Mouse (Mus musculus): ENCODE measurements at regions not wholly inside any gene's neighbourhood (a gene's known extent, or its start where the extent isn't known, plus 50 kb on each side); places are given as distances from the start of the nearest gene placed in this dataset.
A peak's percentile ranks its signal among the peaks of the same experiment; 100 is the strongest.

- Histone ChIP-seq H3ac (ENCODE audit: control insufficient read depth, insufficient read length) (no peak overlapping the region), H3K79me2 (ENCODE audit: control insufficient read depth, insufficient read depth) (no peaks in the 10 kb centered on the region), H3K4me2 (ENCODE audit: low read depth) (no peak overlapping the region), H3K27me3 (ENCODE audit: control insufficient read depth, insufficient read depth, insufficient read length) (no peaks in the 10 kb centered on the region), H3K4me3 (no peak overlapping the region), H3K36me3 (ENCODE audit: control insufficient read depth, insufficient read depth) (no peaks in the 10 kb centered on the region)
- no peak for TF ChIP-seq MYOD1 (IDR thresholded peaks at IDR 0.05; ENCODE audit: control insufficient read depth in 1 of 3, insufficient read length in 2 of 3, low read depth in 2 of 3)
These were observed 427.2 kb downstream of the Hao1 start for GRCm38 (mm10) chr2:134126988-134127387.

GRCm38 (mm10) chr2:134107286-134107685 lies 446.9 kb downstream of the Hao1 start:
- no peak for TF ChIP-seq E2F4 (IDR thresholded peaks at IDR 0.05; ENCODE audit: insufficient read depth)
- TF ChIP-seq CEBPB (IDR thresholded peaks at IDR 0.05; ENCODE audit: insufficient read depth, poor library complexity, severe bottlenecking): no peak
- no peak for TF ChIP-seq POLR2AphosphoS2 (IDR thresholded peaks at IDR 0.05; ENCODE audit: insufficient read length, low read depth)
- no peak for TF ChIP-seq SRF (IDR thresholded peaks at IDR 0.05; ENCODE audit: control insufficient read depth, insufficient read length, low read depth)
- TF ChIP-seq MAX (IDR thresholded peaks at IDR 0.05; ENCODE audit: low read depth): no peak
- no peak for TF ChIP-seq TCF3 (IDR thresholded peaks at IDR 0.05; ENCODE audit: insufficient read length, low read depth)
- no peak for TF ChIP-seq MYOD1 (IDR thresholded peaks at IDR 0.05; ENCODE audit: control insufficient read depth in 1 of 3, insufficient read length in 2 of 3, low read depth in 2 of 3)
- Histone ChIP-seq H3ac (ENCODE audit: control insufficient read depth, insufficient read length) (no peak overlapping the region), H3K4me2 (ENCODE audit: low read depth) (no peak overlapping the region), H3K27me3 (ENCODE audit: control insufficient read depth, insufficient read depth, insufficient read length) (no peaks in the 10 kb centered on the region), H3K4me3 (no peak overlapping the region), H3K36me3 (ENCODE audit: control insufficient read depth, insufficient read depth) (no peaks in the 10 kb centered on the region), H3K79me2 (ENCODE audit: control insufficient read depth, insufficient read depth) (no peaks in the 10 kb centered on the region)

- Histone ChIP-seq H3ac (ENCODE audit: control insufficient read depth, insufficient read length) (no peak overlapping the region), H3K36me3 (ENCODE audit: control insufficient read depth, insufficient read depth) (no peaks in the 10 kb centered on the region), H3K4me2 (ENCODE audit: low read depth) (no peak overlapping the region), H3K4me3 (no peak overlapping the region), H3K79me2 (ENCODE audit: control insufficient read depth, insufficient read depth) (no peaks in the 10 kb centered on the region), H3K27me3 (ENCODE audit: control insufficient read depth, insufficient read depth, insufficient read length) (no peaks in the 10 kb centered on the region)
- TF ChIP-seq MYOD1 (IDR thresholded peaks at IDR 0.05; ENCODE audit: control insufficient read depth in 1 of 3, insufficient read length in 2 of 3, low read depth in 2 of 3) (no peak), MYOG (IDR thresholded peaks at IDR 0.05; ENCODE audit: control insufficient read depth in 1 of 3, insufficient read depth in 1 of 3, insufficient read length in 2 of 3, low read depth in 2 of 3) (no peak), SRF (IDR thresholded peaks at IDR 0.05; ENCODE audit: control insufficient read depth, insufficient read length, low read depth) (no peak), REST (IDR thresholded peaks at IDR 0.05; ENCODE audit: insufficient read depth, insufficient read length) (no peak), TCF12 (IDR thresholded peaks at IDR 0.05; ENCODE audit: insufficient read depth, poor library complexity, severe bottlenecking) (no peak), POLR2A (IDR thresholded peaks at IDR 0.05; ENCODE audit: insufficient read length, low read depth) (no peak), CEBPB (IDR thresholded peaks at IDR 0.05; ENCODE audit: insufficient read depth, poor library complexity, severe bottlenecking) (no peak), USF1 (IDR thresholded peaks at IDR 0.05; ENCODE audit: low read depth) (no peak), E2F4 (IDR thresholded peaks at IDR 0.05; ENCODE audit: insufficient read depth) (no peak), TCF3 (IDR thresholded peaks at IDR 0.05; ENCODE audit: insufficient read length, low read depth) (no peak), MAX (IDR thresholded peaks at IDR 0.05; ENCODE audit: low read depth) (no peak), POLR2AphosphoS2 (IDR thresholded peaks at IDR 0.05; ENCODE audit: insufficient read length, low read depth) (no peak)
These were observed 465.8 kb downstream of the Hao1 start for GRCm38 (mm10) chr2:134088374-134088773.

- H3K27me3 ChIP-seq (ENCODE audit: control insufficient read depth, insufficient read depth, insufficient read length): no peaks in the 10 kb centered on the region
- H3ac ChIP-seq (ENCODE audit: control insufficient read depth, insufficient read length): no peak overlapping the region
- no peak overlapping the region for H3K4me2 ChIP-seq (ENCODE audit: low read depth)
- TF ChIP-seq SRF (IDR thresholded peaks at IDR 0.05; ENCODE audit: control insufficient read depth, insufficient read length, low read depth): no peak
- no peak for TF ChIP-seq REST (IDR thresholded peaks at IDR 0.05; ENCODE audit: insufficient read depth, insufficient read length)
- TF ChIP-seq MYOG (IDR thresholded peaks at IDR 0.05; ENCODE audit: control insufficient read depth in 1 of 3, insufficient read depth in 1 of 3, insufficient read length in 2 of 3, low read depth in 2 of 3): no peak
- TF ChIP-seq POLR2A (IDR thresholded peaks at IDR 0.05; ENCODE audit: insufficient read length, low read depth): no peak
- no peak for TF ChIP-seq TCF12 (IDR thresholded peaks at IDR 0.05; ENCODE audit: insufficient read depth, poor library complexity, severe bottlenecking)
- H3K4me3 ChIP-seq: no peak overlapping the region
- no peaks in the 10 kb centered on the region for H3K79me2 ChIP-seq (ENCODE audit: control insufficient read depth, insufficient read depth)
- H3K36me3 ChIP-seq (ENCODE audit: control insufficient read depth, insufficient read depth): no peaks in the 10 kb centered on the region
These were observed 474.0 kb downstream of the Hao1 start for GRCm38 (mm10) chr2:134080148-134080547.

GRCm38 (mm10) chr2:134077953-134078352 lies 476.2 kb downstream of the Hao1 start:
- Histone ChIP-seq H3K36me3 (ENCODE audit: control insufficient read depth, insufficient read depth) (no peaks in the 10 kb centered on the region), H3ac (ENCODE audit: control insufficient read depth, insufficient read length) (no peak overlapping the region), H3K27me3 (ENCODE audit: control insufficient read depth, insufficient read depth, insufficient read length) (no peaks in the 10 kb centered on the region), H3K79me2 (ENCODE audit: control insufficient read depth, insufficient read depth) (no peaks in the 10 kb centered on the region), H3K4me3 (no peak overlapping the region), H3K4me2 (ENCODE audit: low read depth) (no peak overlapping the region)
- TF ChIP-seq REST (IDR thresholded peaks at IDR 0.05; ENCODE audit: insufficient read depth, insufficient read length): no peak
- TF ChIP-seq POLR2AphosphoS2 (IDR thresholded peaks at IDR 0.05; ENCODE audit: insufficient read length, low read depth): no peak
- TF ChIP-seq MAX (IDR thresholded peaks at IDR 0.05; ENCODE audit: low read depth): no peak
- TF ChIP-seq MYOG (IDR thresholded peaks at IDR 0.05; ENCODE audit: control insufficient read depth in 1 of 3, insufficient read depth in 1 of 3, insufficient read length in 2 of 3, low read depth in 2 of 3): no peak
- TF ChIP-seq CEBPB (IDR thresholded peaks at IDR 0.05; ENCODE audit: insufficient read depth, poor library complexity, severe bottlenecking): 0 out of 2 replicates have a peak, but pooled peaks have one; percentile 23
- TF ChIP-seq E2F4 (IDR thresholded peaks at IDR 0.05; ENCODE audit: insufficient read depth): no peak
- no peak for TF ChIP-seq TCF3 (IDR thresholded peaks at IDR 0.05; ENCODE audit: insufficient read length, low read depth)

Data from myocyte (in vitro differentiated cells).